Mouse (Mus musculus) monocyte, adult 59 days (primary cell): Measurements from ENCODE around the gene Pdgfra. TPM values are rescaled to one million over a fixed set of nuclear protein-coding genes. Genes with fewer than 3 reads are reported as not detected.

Experiments used
- total RNA-seq, 2 experiments: library from RNA; stranded (reverse); gene quantifications; one replicate each; pipeline ENCODE4 v1.2.4; 2023

Gene Pdgfra
- total RNA-seq: under 1 TPM in 1 of 2 experiments, not detected in 1; 0.10 TPM

DNA sequence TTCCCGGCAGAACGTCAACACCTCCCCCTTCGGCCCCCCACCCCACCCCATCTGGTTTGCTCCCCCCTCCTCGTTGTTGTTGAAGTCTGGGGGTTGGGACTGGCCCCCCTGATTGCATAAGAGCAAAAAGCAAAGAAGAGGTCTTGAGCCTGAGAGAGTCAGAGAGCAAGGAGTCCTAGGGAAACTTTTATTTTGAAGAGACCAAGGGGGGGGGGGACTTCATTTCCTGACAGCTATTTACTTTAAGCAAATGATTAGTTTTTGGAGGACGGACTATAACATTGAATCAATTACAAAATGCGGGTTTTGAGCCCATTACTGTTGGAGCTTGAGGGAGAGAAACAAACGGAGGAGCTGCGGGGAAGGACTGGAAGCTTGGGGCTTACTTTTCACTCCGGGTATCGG is at the start of gene Pdgfra:
TSS of gene Pdgfra (plus strand) at position 272 of the 405 bp plus-strand sequence.

Other genes starting within 250 kb of the Pdgfra start
- 10 to 100 TPM; 49.9 to 51.3 TPM for gene Chic2, start 107.5 kb upstream of the Pdgfra start, total RNA-seq
- not detected for gene Gsx2, start 76.7 kb upstream of the Pdgfra start, total RNA-seq